Mouse (Mus musculus) testis, adult 2 months (tissue): ENCODE measurements around the gene Hmcn1.

Source experiments
- CTCF ChIP-seq: fragments of 200-500 bp; IDR thresholded peaks from 2 replicates; pipeline ENCODE4 v1.5.1; 2012; ENCODE audit warnings: low read depth, mild to moderate bottlenecking, inconsistent platforms, low read length, moderate library complexity; ENCODE audit not compliant: control insufficient read depth, insufficient read depth, insufficient replicate concordance
- POLR2A ChIP-seq: fragments of 200-500 bp; IDR thresholded peaks from 2 replicates; pipeline ENCODE4 v1.6.1; 2012; ENCODE audit warnings: low read depth, mild to moderate bottlenecking, inconsistent platforms, low read length, moderate library complexity; ENCODE audit not compliant: control insufficient read depth

DNA sequence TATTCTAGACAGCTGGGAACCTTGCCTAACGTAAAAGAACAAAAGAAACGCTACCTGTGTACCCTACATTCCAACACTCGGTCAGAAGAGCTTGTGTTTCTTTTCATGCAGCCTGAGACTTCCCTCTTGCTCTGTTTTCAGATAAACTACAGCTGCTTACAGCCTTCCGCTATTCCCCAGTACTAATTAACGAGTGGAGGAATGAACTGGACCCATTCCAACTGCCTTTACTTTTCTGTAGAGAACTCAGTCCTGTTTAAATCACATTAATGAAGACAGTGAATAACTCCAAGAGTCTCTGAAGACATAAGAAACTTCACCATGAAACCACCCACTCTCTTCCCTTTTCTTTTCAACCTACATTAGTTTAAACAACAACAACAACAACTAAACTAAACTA lies 10.8 kb upstream of the Hmcn1 start:
- TF ChIP-seq POLR2A (no peak), CTCF (no peak)
